Mouse (Mus musculus) layer of hippocampus, adult 11-12 months (tissue): ENCODE results near the gene Clns1a.
A peak's percentile ranks its signal among the peaks of the same experiment; 100 is the strongest.

Source experiments
- DNase-seq: peaks from one replicate; pipeline ENCODE4 v3.0.0; 2022; ENCODE audit warnings: low spot score

Clns1a gene

DNA sequence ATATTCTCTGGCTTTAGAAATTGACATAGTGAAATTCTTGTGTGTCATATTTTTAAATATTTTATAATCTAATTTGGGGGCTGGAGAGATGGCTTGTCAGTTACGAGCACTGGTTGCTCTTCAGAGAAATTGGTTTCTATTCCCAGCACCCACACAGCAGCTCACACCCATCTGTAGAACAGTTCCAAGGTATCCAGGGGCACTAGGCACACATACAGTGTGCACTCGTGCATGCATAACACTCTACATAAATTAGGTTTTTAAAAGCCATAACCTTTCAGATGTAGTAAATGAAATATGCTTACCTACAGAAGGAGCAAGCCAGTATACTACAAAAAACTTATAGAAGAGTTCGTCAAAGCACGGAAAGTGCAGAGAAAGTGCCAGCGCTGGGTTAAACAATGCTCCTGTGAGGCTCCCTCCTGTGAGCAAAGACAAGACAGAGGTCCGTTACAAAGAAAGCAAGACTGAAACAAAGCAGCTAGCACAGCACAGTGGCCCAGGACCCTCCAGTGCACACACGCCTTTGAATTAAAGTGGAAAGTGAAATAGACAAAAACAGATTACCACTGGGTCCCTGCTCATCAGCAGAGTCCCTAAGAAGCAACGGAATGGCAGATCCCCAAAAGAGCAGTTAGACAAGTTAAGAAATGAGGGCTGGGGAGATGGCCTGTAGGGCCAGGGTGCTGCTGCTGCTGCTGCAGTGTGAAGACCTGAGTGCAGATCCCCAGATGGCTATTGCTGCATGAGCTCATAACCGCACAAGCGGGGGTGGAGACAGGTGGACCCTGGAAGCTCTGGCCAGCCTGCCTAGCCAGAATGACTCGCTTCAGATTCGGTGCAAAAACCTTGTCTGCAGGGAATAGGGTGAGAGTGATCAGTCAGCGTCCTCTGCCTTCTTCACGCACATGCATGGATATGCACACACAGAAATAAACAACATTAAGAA is 32.5 kb downstream of the Clns1a start:
- DNase-seq: no peak

DNA sequence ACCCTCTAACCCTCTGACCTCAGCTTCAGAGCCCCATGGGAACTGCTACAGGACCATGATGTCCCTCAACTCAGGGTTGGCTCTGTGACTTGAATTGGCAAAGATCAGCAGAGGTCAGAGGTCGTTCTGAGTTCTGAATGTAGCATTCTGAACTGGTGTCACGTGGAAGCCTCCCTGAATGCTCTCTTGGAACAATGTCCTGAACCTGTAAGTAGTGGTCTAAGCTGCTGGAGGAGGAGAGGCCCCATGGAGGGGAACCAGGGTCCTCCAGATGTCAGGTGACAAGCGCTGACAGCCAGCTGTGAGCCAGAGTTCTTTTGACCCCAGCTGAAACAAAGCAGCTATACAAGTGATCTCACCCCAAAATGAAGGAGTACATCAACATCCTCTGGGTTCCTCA is 34.0 kb downstream of the Clns1a start:
- DNase-seq: no peak

DNA sequence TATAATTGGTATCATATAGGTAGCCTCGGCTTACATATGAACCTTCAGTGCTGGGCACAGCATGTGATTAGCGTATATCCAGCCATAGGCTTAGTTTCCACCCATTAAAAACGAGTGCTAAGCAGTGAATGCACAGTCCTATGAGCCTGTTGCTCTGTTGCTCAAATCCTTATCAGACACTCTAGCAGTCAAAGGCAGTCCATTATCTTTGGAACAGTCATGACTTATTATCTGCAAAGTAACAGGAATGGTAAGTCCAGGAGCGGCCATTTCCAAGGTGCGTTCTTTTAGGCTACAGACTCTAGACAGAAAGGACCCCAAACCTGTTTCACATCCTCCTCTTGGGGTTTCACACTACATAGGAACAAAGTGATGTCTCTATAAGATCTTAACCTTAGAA is 37.2 kb downstream of the Clns1a start:
- no peak for DNase-seq

DNA sequence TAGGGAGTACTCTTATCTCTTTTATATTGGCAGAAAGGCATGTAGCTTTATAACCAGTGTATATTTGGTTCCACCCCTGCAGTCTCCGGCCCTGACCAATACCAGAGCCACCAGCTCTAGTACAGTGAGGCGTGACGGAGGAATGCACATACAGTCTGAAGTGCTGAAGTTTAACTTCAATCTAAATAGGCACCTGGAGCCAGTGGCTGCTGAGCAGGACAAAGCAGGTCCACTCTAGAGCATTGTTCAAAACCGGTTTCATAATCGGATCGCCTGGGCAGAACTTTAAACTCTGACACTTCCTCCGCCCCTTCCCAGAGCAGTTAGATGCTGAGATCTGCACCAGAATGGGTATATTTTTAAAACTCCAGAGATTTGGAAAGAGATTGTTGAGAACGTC is 38.6 kb downstream of the Clns1a start:
- DNase-seq: no peak

DNA sequence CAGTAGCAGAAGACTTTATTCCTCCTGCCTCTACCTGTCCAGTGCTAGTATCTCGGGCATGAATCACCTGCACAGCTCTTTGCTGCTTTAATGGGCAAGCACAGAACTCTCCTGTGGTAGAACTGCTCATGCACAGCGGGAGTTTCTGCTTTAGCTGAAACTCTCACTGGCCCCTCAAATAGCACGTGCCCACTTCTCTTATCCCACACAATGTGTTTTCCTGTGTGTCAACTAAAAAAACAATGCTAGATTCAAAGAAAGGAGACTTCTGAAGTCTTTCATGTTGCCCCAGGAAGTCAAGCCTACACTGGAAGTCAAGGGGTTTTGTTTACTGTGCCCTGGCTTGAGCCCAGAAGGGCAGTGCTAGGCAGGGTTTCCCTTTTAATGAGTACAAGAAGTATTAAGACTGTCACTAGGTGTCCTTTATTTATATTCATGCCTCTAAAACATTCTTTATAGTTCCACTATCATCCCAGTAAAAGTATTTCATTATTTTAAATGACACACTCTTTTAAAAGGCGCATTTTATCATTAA is 39.5 kb downstream of the Clns1a start:
- no peak for DNase-seq

DNA sequence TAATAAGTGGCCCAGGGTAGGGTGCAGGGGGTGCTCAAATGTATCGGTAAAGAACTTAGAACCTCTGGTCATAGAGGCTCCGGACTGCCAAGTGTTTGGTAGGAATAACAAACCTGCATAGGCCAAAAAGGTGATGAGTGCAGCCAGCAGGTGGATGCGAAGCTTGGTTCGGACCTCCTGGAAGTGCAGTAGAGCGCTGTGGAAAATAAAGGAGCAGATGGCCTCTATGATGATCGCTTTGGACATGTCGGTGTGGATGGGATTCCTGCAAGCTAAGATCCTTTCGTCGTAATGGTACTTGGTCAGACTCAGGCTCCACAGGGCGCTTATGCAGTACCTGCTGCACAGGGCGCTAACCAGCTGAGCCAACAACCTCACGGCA is 40.8 kb downstream of the Clns1a start:
- no peak for DNase-seq

DNA sequence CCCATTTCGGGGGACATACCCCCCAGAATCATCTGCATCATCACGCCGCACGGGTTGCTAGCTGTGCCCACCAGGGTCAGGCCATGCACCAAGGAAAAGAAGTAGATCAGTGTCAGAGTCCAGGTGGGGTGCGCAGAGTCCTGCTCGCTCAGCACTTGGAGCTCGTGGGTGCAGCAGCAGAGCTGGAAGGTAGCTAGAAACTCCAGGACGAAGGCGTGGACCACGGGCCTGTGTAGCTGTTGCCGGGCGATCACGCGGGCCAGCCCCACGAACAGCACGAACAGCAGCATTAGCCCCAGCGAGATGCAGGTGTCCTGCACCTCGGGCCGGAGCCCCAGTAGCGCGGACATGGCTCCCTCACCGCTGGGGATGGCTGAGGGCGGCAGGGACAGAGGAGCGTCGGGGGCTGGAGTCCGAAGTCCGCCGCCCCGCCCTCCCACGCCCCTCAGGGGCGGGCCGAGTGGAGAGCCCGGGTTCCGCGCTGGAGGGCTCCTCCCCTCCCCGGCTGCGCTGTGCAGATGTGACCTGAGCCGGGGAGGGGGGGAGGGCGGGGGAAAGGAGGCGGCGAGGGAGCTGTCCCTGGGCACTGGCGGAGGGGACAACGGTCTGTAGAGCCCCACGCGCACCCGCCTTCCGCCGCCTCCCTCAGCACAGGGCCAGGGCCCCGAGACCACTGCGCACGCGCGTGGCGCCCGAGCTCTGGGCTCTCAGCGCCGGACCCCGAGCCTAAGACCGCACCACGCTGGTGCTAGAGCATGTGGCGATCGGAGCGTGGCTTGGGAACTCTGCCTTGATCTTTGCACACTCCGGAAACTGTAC is 41.4 kb downstream of the Clns1a start, which contains the start of gene Aqp11:
Gene Aqp11, minus strand, starts transcription at position 652 of the 819 bp plus-strand sequence.
- DNase-seq: peak; percentile 79

DNA sequence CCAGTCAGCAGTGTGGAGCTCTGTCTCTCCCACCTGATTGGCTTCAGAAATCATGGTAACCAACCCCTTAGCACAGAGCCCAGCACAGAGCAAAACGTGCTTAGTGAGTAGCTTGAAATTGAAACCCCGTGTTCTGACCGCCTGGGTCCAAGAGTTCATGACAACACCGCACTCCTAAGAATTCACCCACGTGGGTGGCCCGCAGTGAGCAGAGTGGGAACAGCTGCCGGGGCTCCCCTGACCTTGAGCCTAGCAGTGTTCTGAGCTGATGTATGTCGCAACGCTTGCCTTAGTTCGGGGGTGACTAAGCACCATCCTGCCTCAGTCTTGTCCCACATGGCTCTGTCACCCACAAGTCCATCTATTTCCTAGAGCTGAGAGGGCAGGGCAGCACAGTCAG is 44.5 kb downstream of the Clns1a start:
- no peak for DNase-seq

DNA sequence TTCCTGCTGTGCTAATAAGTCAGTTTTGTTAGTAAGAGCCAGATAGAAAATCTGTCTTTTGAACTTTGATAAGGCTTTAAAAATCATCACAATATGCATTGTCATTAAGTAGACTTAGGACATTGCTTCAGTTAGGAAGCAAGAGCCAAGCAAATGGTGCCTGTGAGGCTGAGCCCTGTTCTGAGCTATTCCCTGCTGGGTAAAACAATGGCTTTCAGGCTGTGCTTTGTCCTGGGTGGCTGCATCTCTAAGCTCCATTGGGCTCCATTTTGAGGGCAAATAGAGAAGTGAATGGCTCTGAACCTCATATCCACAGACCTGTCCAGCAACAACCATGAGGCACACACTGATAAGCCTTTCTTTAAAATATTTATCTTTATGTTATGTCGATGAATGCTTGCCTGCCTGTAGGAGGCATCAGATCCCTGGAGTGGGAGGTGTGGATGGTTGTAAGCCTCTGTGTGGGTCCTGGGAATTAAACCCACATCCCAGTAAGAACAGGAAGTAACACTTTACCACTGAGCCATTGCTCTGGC is 45.4 kb downstream of the Clns1a start:
- no peak for DNase-seq

DNA sequence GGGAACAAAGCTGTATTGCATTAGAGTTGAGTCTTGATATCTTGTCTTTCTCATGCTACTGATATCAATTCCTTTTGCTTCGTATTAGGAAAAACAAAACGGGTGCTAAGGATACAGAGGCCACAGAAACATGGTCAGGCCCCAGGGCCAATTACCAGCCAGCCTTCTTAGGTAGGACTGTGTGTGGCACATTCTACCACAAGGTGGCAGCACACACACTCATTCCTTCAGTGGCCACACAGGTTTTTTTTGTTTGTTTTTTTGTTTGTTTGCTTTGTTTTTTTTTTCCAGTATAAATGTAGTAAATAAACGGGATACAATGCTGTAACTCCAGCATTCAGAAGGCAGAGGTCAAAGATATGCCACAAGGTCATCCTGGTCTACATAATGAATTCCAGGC is 48.9 kb downstream of the Clns1a start:
- DNase-seq: peak; percentile 74

DNA sequence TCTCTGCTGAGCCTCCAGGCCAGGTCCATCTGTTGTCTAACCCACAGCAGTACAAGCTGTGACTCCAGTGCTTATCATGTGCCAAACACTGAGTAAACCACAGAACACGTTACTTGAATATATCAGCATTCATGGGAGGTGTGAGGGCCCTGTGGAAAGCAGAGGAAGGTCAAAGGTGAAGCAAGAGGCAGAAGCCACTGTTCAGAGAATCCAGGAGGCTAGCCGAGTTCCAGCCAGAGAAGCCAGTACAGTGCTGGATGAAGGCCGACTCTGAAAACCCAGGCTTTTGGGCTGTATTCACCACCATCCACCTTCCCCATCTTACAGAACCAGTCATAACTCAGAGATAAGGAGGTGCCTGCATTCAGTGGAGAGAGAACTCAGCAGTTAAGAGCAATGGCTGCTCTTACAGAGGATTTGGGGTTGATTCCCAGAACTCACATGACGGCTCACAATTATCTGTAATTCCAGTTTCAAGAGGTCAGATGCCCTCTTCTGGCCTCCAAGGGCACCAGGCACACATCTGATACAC is 50.8 kb downstream of the Clns1a start:
- no peak for DNase-seq

DNA sequence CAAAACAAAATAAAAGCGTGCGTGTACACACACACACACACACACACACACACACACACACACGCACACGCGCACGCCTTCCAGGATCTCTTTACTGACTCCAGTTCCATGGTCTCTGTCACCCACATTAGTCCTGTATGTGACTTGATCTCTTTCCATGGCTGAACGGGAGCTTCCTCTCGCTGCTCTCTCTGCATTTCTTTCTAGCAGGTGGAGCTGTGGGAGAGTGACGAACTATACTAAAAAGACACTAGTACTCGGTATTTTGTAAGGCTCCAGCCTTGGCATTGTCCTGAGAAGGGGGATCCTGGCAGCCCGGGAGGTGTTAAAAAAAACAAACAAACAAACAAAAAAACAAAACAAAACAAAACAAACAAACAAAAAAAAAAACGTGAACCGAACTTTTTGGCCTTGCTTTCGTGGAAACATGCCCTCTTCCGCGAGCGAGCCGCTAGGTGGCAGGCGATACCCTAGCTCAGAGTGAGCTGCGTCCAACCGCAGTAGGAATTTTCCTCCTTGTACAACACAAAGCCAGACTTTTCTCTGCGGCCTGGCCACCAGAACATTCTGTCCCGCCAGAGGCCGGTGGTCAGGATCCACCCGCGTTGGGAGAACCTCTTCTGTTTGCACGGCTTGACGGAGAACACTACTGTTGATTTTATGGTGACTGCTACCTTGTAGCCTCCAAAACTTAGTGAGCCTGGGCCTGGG is 51.5 kb downstream of the Clns1a start:
- DNase-seq: peak; percentile 83

DNA sequence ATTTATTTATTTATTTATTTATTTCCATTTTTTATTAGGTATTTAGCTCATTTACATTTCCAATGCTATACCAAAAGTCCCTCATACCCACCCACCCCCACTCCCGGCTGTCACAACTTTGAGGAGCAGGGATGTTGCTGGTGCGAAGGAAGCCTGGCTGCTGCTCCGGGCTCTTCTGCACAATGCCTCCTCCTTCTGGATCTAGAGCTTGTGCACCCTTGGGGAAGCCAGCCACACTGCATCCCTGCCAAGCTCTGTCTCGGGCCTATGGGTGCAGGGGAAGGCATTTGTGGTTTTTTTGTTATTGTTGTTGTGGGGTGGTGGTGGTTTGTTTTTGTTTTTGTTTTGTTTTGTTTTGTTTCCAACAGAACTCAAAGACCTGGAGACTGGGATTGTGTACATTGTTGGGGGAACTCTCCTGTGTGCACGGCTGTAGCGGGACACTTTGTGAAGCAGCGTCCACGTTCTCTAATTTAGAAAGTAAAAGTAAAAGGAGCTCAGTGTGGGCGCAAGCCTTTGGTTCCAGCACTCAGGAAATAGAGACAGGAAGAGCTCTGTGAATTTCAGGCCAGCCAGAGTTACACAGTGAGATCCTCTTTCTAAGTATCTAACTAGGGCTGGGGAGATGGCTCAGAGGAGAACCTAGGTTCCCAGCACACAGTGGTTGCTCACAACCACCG is 52.2 kb downstream of the Clns1a start:
- peak; percentile 43 for DNase-seq

DNA sequence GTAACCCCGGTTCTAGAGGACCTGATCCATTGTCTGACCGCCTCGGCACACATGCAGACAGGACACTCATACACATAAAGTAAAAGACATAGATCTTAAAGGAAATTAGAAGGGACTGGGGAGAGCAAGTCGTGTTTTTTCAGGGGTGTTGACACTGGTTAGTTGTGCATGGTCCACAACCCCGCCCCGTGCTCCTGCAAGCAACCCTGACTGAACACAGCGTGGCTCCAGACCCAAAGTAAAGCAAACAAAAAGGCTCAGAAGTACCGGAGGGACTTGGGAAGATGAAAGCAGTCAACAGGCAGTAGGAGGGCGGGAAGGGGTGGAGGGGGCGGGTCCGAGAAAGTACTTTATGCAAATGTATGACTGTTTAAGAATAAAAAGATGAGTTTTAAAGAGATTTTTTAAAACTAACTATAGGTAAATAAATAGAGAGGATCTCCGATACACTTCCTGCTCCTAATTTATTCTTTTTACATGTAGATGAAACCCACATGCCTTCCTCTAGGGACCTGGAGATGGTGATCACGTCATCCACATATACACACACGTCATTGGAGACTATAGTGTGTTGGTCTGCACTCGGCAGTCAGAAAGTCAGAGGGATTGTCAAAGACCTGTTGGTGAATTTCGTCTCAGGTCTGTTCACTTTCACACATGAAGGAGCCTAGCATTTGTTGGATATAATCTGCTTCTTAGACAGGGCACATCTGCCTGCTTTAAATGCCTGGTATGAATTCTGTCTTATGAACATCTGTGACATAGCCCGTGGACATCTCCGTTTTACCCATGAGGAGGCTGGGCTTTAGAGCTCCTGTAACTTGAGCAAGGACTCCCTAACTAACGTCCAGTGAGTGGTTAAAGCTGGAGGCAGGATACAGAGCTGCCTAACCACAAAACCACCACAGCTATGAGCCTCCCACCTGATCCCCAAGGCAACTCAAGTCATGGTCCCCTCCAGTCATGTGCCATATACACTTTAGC is 53.1 kb downstream of the Clns1a start:
- DNase-seq: no peak

DNA sequence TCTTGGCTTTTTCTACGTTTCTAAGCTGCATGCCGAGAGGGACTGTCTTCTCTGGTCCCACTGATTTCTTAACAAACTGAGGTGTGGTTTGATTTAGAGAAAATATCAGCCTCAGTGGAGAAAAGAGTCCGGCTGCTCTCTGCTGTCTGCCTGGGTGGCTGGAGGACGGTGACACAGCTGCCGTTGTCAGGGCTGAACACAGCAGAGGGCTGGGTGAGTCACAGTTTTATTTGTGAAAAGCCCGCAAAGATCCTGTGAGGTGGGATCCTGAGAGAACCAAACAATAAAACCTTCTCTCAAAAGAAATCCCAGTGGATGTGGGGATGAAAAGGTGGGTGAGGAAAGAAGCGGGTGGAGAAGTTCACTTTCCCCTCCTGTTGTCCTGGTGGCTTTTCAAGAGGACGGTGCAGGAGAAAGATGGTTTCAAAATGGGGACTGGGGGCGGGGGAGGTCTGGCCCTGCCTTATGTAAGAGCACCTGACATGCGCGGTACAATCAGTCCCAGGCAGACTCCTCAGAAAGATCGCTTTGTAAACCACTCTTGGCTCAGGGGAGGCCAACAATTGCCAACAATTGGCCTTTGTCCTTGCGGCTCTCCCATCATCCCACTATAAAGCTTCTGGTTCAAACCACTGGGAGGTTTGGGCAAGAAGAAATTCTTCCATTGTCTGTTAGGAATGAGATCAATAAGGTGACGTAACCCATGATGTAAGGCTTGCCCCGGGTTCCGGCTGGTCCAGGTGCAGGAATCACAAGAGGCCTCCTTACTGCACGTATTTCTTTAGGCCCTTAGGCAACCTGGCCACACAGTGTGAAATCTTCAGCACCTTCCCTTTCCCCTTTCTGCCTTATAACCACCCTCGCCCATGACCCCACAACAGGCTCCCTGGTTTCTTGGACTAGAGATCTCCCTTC is 60.8 kb downstream of the Clns1a start:
- peak; percentile 77 for DNase-seq

DNA sequence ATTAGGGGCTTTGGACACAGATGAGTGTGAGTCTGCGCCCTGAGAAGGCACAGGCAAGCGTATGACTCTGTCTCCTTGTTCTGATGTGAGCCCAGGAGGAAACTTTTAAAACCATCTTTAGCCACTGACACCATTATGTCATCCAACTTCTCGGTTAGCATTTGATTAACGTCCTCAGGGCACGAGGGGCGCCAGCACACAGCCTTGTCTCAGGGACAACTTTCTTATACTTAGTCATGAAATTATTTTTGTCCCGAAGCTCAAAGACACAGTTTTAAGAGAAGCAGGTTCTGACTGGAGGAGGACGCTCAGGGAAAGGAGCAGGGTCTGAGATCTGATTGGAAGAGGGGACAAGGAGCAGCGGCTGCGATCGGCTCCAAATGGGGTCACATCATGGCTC is 68.2 kb downstream of the Clns1a start:
- DNase-seq: no peak

DNA sequence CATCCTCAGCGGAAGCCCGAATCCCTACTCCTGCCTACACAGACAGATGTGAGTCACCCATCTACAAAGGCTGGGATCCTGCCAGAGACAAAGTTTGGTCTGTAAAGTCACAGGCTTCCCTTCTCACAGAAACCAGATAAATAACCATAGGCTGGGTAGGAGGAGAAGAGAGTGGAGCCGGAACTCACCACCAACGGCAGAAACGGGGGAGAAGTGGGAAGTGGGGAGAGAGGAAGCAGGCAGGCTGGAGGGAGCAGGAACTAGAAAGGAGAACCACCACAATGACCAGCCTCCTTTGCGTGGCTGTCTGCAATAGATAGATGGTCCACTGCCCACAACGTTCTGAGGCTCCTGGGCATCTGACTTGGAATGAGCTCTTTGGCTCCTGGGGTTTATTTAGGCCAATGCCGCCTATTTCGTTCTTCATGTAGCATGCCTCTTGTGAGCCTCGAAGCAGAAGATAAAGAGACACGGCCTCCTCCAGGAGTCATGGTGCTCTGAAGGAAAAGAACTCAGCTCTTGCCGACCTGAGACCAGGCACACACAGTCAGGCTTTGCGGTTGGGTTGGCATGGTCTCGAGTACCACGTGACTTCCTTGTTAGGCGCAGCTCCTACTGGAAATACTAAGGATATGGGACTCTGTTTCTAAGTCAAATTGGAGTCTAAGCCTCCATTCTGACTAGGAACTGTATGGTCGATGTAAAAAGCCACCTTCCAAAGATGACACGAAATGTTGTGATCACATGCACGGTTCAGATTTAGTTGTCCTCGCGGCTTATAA is 68.9 kb downstream of the Clns1a start:
- peak; percentile 51 for DNase-seq

DNA sequence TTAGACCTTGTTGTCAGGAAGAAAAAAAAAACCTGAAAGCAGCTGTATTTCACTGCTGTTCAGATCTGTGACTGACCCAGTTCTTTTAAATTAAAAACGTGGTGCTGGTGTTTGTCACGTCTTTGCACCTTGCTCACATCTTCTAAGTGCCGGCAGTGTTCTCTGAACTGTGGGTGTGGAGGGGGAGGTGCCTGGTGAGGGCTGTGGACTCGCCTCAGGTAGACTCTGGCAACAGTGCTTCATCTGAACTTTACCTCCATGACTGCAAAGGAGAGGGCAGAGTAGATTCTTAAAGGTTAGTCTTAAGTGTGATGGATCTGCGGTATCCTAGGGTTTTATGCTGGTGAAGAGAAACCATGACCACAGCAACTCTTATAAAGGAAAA is 69.5 kb downstream of the Clns1a start:
- DNase-seq: no peak
